Mouse (Mus musculus): ENCODE data around the gene Ubap1l. TPM values are rescaled to one million over a fixed set of nuclear protein-coding genes. Genes with fewer than 3 reads are reported as not detected.

Gene Ubap1l
- polyA plus RNA-seq, 1 experiment from 2014 or later, result not detected

- DNase-seq (ENCODE audit: low spot score), result no peak
- no peak overlapping the region for H3K9ac ChIP-seq (replicated peaks; ENCODE audit: low read length)
- no peak overlapping the region for H3K4me3 ChIP-seq (ENCODE audit: low read depth, low read length)
- H3K4me2 ChIP-seq (ENCODE audit: low read depth, low read length), result no peak overlapping the region
- no peaks in the 10 kb centered on the region for H3K9me3 ChIP-seq (replicated peaks; ENCODE audit: control insufficient read depth, low read length)
- no peaks in the 10 kb centered on the region for H3K36me3 ChIP-seq (replicated peaks; ENCODE audit: control insufficient read depth, insufficient read depth, low read depth, low read length)
- no peaks in the 10 kb centered on the region for H3K27me3 ChIP-seq (ENCODE audit: control insufficient read depth, insufficient read depth, low read length)
- WGBS, result 95% methylated on average over 2 of the region's 2 CpGs
- no peaks in the 10 kb centered on the region for H3K4me1 ChIP-seq (ENCODE audit: control insufficient read depth, insufficient read depth, low read length)
- ATAC-seq (replicated peaks; ENCODE audit: insufficient number of reproducible peaks, low FRiP score, low TSS enrichment, low read depth), result no peak
- no peak overlapping the region for H3K27ac ChIP-seq (replicated peaks; ENCODE audit: low read depth, low read length)
These were observed 3.9 kb upstream of the Ubap1l start for GRCm38 (mm10) chr9:65356971-65357370.

GRCm38 (mm10) chr9:65358956-65359480 is 1.8 kb upstream of the Ubap1l start:
- Histone ChIP-seq H3K9me3 (replicated peaks; ENCODE audit: control insufficient read depth, low read length) (no peaks in the 10 kb centered on the region), H3K27me3 (ENCODE audit: control insufficient read depth, insufficient read depth, low read length) (no peaks in the 10 kb centered on the region), H3K9ac (replicated peaks; ENCODE audit: low read length) (no peak overlapping the region), H3K27ac (replicated peaks; ENCODE audit: low read depth, low read length) (no peak overlapping the region), H3K4me1 (ENCODE audit: control insufficient read depth, insufficient read depth, low read length) (no peaks in the 10 kb centered on the region), H3K4me2 (ENCODE audit: low read depth, low read length) (no peak overlapping the region), H3K4me3 (ENCODE audit: low read depth, low read length) (no peak overlapping the region), H3K36me3 (replicated peaks; ENCODE audit: control insufficient read depth, insufficient read depth, low read depth, low read length) (no peaks in the 10 kb centered on the region)
- DNase-seq (ENCODE audit: low spot score), result no peak
- WGBS, result 95% methylated on average over 1 of the region's 1 CpGs
- no peak for ATAC-seq (replicated peaks; ENCODE audit: insufficient number of reproducible peaks, low FRiP score, low TSS enrichment, low read depth)

GRCm38 (mm10) chr9:65363684-65364083 is 2.8 kb downstream of the Ubap1l start:
- Histone ChIP-seq H3K27me3 (ENCODE audit: control insufficient read depth, insufficient read depth, low read length) (no peaks in the 10 kb centered on the region), H3K27ac (replicated peaks; ENCODE audit: low read depth, low read length) (no peak overlapping the region), H3K9ac (replicated peaks; ENCODE audit: low read length) (no peak overlapping the region), H3K4me3 (ENCODE audit: low read depth, low read length) (no peak overlapping the region), H3K4me2 (ENCODE audit: low read depth, low read length) (no peak overlapping the region), H3K4me1 (ENCODE audit: control insufficient read depth, insufficient read depth, low read length) (no peaks in the 10 kb centered on the region), H3K9me3 (replicated peaks; ENCODE audit: control insufficient read depth, low read length) (no peaks in the 10 kb centered on the region), H3K36me3 (replicated peaks; ENCODE audit: control insufficient read depth, insufficient read depth, low read depth, low read length) (no peaks in the 10 kb centered on the region)
- 61% methylated on average over 9 of the region's 9 CpGs for WGBS
- ATAC-seq (replicated peaks; ENCODE audit: insufficient number of reproducible peaks, low FRiP score, low TSS enrichment, low read depth), result no peak
- no peak for DNase-seq (ENCODE audit: low spot score)

- WGBS, result 92% methylated on average over 7 of the region's 7 CpGs
- H3K4me1 ChIP-seq (ENCODE audit: control insufficient read depth, insufficient read depth, low read length), result no peaks in the 10 kb centered on the region
- no peaks in the 10 kb centered on the region for H3K27me3 ChIP-seq (ENCODE audit: control insufficient read depth, insufficient read depth, low read length)
- H3K4me3 ChIP-seq (ENCODE audit: low read depth, low read length), result no peak overlapping the region
- H3K36me3 ChIP-seq (replicated peaks; ENCODE audit: control insufficient read depth, insufficient read depth, low read depth, low read length), result no peaks in the 10 kb centered on the region
- H3K4me2 ChIP-seq (ENCODE audit: low read depth, low read length), result no peak overlapping the region
- DNase-seq (ENCODE audit: low spot score), result no peak
- no peak overlapping the region for H3K9ac ChIP-seq (replicated peaks; ENCODE audit: low read length)
- ATAC-seq (replicated peaks; ENCODE audit: insufficient number of reproducible peaks, low FRiP score, low TSS enrichment, low read depth), result no peak
- H3K9me3 ChIP-seq (replicated peaks; ENCODE audit: control insufficient read depth, low read length), result no peaks in the 10 kb centered on the region
- no peak overlapping the region for H3K27ac ChIP-seq (replicated peaks; ENCODE audit: low read depth, low read length)
These were observed 4.9 kb downstream of the Ubap1l start for GRCm38 (mm10) chr9:65365721-65366120.

- Histone ChIP-seq H3K9me3 (replicated peaks; ENCODE audit: control insufficient read depth, low read length) (no peaks in the 10 kb centered on the region), H3K9ac (replicated peaks; ENCODE audit: low read length) (no peak overlapping the region), H3K4me2 (ENCODE audit: low read depth, low read length) (no peak overlapping the region), H3K4me3 (ENCODE audit: low read depth, low read length) (no peak overlapping the region), H3K27me3 (ENCODE audit: control insufficient read depth, insufficient read depth, low read length) (no peaks in the 10 kb centered on the region), H3K27ac (replicated peaks; ENCODE audit: low read depth, low read length) (no peak overlapping the region), H3K4me1 (ENCODE audit: control insufficient read depth, insufficient read depth, low read length) (no peaks in the 10 kb centered on the region), H3K36me3 (replicated peaks; ENCODE audit: control insufficient read depth, insufficient read depth, low read depth, low read length) (no peaks in the 10 kb centered on the region)
- DNase-seq (ENCODE audit: low spot score) (no peak), ATAC-seq (replicated peaks; ENCODE audit: insufficient number of reproducible peaks, low FRiP score, low TSS enrichment, low read depth) (no peak)
- 80% methylated on average over 24 of the region's 24 CpGs for WGBS
These were observed 10.9 kb downstream of the Ubap1l start for GRCm38 (mm10) chr9:65371756-65372155.

- H3K9me3 ChIP-seq (replicated peaks; ENCODE audit: control insufficient read depth, low read length), result no peaks in the 10 kb centered on the region
- no peaks in the 10 kb centered on the region for H3K27me3 ChIP-seq (ENCODE audit: control insufficient read depth, insufficient read depth, low read length)
- H3K9ac ChIP-seq (replicated peaks; ENCODE audit: low read length), result no peak overlapping the region
- no peak overlapping the region for H3K4me2 ChIP-seq (ENCODE audit: low read depth, low read length)
- ATAC-seq (replicated peaks; ENCODE audit: insufficient number of reproducible peaks, low FRiP score, low TSS enrichment, low read depth) (no peak), DNase-seq (ENCODE audit: low spot score) (peak; percentile 12)
- WGBS, result 78% methylated on average over 4 of the region's 4 CpGs
- no peaks in the 10 kb centered on the region for H3K4me1 ChIP-seq (ENCODE audit: control insufficient read depth, insufficient read depth, low read length)
- H3K27ac ChIP-seq (replicated peaks; ENCODE audit: low read depth, low read length), result no peak overlapping the region
- no peaks in the 10 kb centered on the region for H3K36me3 ChIP-seq (replicated peaks; ENCODE audit: control insufficient read depth, insufficient read depth, low read depth, low read length)
- H3K4me3 ChIP-seq (ENCODE audit: low read depth, low read length), result no peak overlapping the region
These were observed 11.6 kb downstream of the Ubap1l start for GRCm38 (mm10) chr9:65372449-65372848.

GRCm38 (mm10) chr9:65374468-65375162 is 13.8 kb downstream of the Ubap1l start:
- 73% methylated on average over 5 of the region's 5 CpGs for WGBS
- H3K27ac ChIP-seq (replicated peaks; ENCODE audit: low read depth, low read length), result no peak overlapping the region
- H3K36me3 ChIP-seq (replicated peaks; ENCODE audit: control insufficient read depth, insufficient read depth, low read depth, low read length), result no peaks in the 10 kb centered on the region
- ATAC-seq (replicated peaks; ENCODE audit: insufficient number of reproducible peaks, low FRiP score, low TSS enrichment, low read depth) (no peak), DNase-seq (ENCODE audit: low spot score) (no peak)
- no peak overlapping the region for H3K4me2 ChIP-seq (ENCODE audit: low read depth, low read length)
- H3K9ac ChIP-seq (replicated peaks; ENCODE audit: low read length), result no peak overlapping the region
- H3K4me3 ChIP-seq (ENCODE audit: low read depth, low read length), result no peak overlapping the region
- no peaks in the 10 kb centered on the region for H3K9me3 ChIP-seq (replicated peaks; ENCODE audit: control insufficient read depth, low read length)
- no peaks in the 10 kb centered on the region for H3K27me3 ChIP-seq (ENCODE audit: control insufficient read depth, insufficient read depth, low read length)
- no peaks in the 10 kb centered on the region for H3K4me1 ChIP-seq (ENCODE audit: control insufficient read depth, insufficient read depth, low read length)

GRCm38 (mm10) chr9:65375163-65375934 is 14.5 kb downstream of the Ubap1l start:
- no peaks in the 10 kb centered on the region for H3K4me1 ChIP-seq (ENCODE audit: control insufficient read depth, insufficient read depth, low read length)
- no peaks in the 10 kb centered on the region for H3K27me3 ChIP-seq (ENCODE audit: control insufficient read depth, insufficient read depth, low read length)
- DNase-seq (ENCODE audit: low spot score), result no peak
- WGBS, result 86% methylated on average over 9 of the region's 9 CpGs
- no peaks in the 10 kb centered on the region for H3K9me3 ChIP-seq (replicated peaks; ENCODE audit: control insufficient read depth, low read length)
- H3K36me3 ChIP-seq (replicated peaks; ENCODE audit: control insufficient read depth, insufficient read depth, low read depth, low read length), result no peaks in the 10 kb centered on the region
- no peak overlapping the region for H3K4me3 ChIP-seq (ENCODE audit: low read depth, low read length)
- no peak overlapping the region for H3K27ac ChIP-seq (replicated peaks; ENCODE audit: low read depth, low read length)
- H3K4me2 ChIP-seq (ENCODE audit: low read depth, low read length), result no peak overlapping the region
- no peak for ATAC-seq (replicated peaks; ENCODE audit: insufficient number of reproducible peaks, low FRiP score, low TSS enrichment, low read depth)
- no peak overlapping the region for H3K9ac ChIP-seq (replicated peaks; ENCODE audit: low read length)
